Comparison of ENCODE assay signal across 8 mouse cellular contexts in genomic region chr17:35424624-35425416, GRCm38 (mm10). TPM values are rescaled to one million over a fixed set of nuclear protein-coding genes. Genes with fewer than 3 reads are reported as not detected.
DNase-seq lines count a peak whose midpoint lies in the region; ATAC-seq and TF ChIP-seq lines count a peak whose summit lies in the region.
"Not testable (repeated sequence)": the region's sequence is repeated elsewhere in the genome, so short reads cannot be mapped to it uniquely, and the experiment has no call there.

Gene H2-Q6 (plus strand): TSS chr17:35424850.

- peak within 1 kb of the TSS; percentile 36 for H3K4me3 ChIP-seq in forebrain, embryonic 16.5 days (replicated peaks; ENCODE audit: low read length)
- peak within 1 kb of the TSS; percentile 40 for H3K4me3 ChIP-seq in liver, postnatal 0 days (ENCODE audit: low read depth, low read length)
- peak within 1 kb of the TSS; percentile 28; the same call in 1 of the 2 replicates for H3K4me3 ChIP-seq in stomach, embryonic 14.5 days (ENCODE audit: low read depth, low read length)

- 2% methylated on average over 51 of the region's 66 CpGs for WGBS in forebrain, embryonic 16.5 days
- WGBS in liver, postnatal 0 days (ENCODE audit: insufficient replicate concordance): 2% methylated on average over 51 of the region's 66 CpGs
- WGBS in stomach, embryonic 14.5 days: 3% methylated on average over 52 of the region's 66 CpGs

- TF ChIP-seq CTCF in liver, postnatal 0 days (IDR thresholded peaks at IDR 0.05; ENCODE audit: low read depth): not testable (repeated sequence)

- H3K27ac ChIP-seq in forebrain, embryonic 16.5 days (ENCODE audit: low read length); liver, postnatal 0 days (ENCODE audit: low read depth); stomach, embryonic 14.5 days (ENCODE audit: low read length): not testable (repeated sequence)

- H3K9me3 ChIP-seq in forebrain, embryonic 16.5 days (ENCODE audit: control insufficient read depth, low read length); liver, postnatal 0 days (ENCODE audit: low read length); stomach, embryonic 14.5 days (ENCODE audit: control insufficient read depth, low read depth, low read length): not testable (repeated sequence)

- not testable (repeated sequence) for H3K27me3 ChIP-seq in forebrain, embryonic 16.5 days (replicated peaks; ENCODE audit: control insufficient read depth, insufficient read depth, low read length); stomach, embryonic 14.5 days (ENCODE audit: control insufficient read depth, insufficient read depth, low read length)
- peaks cover 12% of the 10 kb centered on the region for H3K27me3 ChIP-seq in liver, postnatal 0 days (ENCODE audit: insufficient read depth, low read length)

- H3K4me2 ChIP-seq in forebrain, embryonic 16.5 days (ENCODE audit: low read length): peak within 1 kb of the TSS; percentile 55
- peak within 1 kb of the TSS; percentile 67 for H3K4me2 ChIP-seq in liver, postnatal 0 days (ENCODE audit: low read depth, low read length)
- peak within 1 kb of the TSS; percentile 59 for H3K4me2 ChIP-seq in stomach, embryonic 14.5 days (replicated peaks; ENCODE audit: low read depth, low read length)

- H3K4me1 ChIP-seq in forebrain, embryonic 16.5 days (replicated peaks; ENCODE audit: control insufficient read depth, insufficient read depth, low read length); liver, postnatal 0 days (ENCODE audit: insufficient read depth); stomach, embryonic 14.5 days (ENCODE audit: control insufficient read depth, insufficient read depth, low read length): not testable (repeated sequence)

- not testable (repeated sequence) for H3K36me3 ChIP-seq in forebrain, embryonic 16.5 days (ENCODE audit: control insufficient read depth, insufficient read depth); liver, postnatal 0 days (replicated peaks; ENCODE audit: insufficient read depth, low read length); stomach, embryonic 14.5 days (ENCODE audit: control insufficient read depth, insufficient read depth, low read length)

- peak; percentile 92 for DNase-seq in CD4-positive, CD25-positive, alpha-beta regulatory T cell, adult 2 months (ENCODE audit: low read depth, low spot score)
- peak; percentile 55 for DNase-seq in brain, adult 2 months (ENCODE audit: low read depth, low spot score)
- DNase-seq in heart, postnatal 36 days: peak; percentile 34 to 48
- DNase-seq in kidney, postnatal 10 days: peak; percentile 74
- DNase-seq in liver, postnatal 0 days: peak; percentile 81

- TF ChIP-seq EP300 in liver, postnatal 0 days (IDR thresholded peaks at IDR 0.05; ENCODE audit: low read depth): not testable (repeated sequence)

- peak within 1 kb of the TSS; percentile 32; the same call in 1 of the 2 replicates for H3K9ac ChIP-seq in forebrain, embryonic 16.5 days (replicated peaks; ENCODE audit: low read depth, low read length)
- H3K9ac ChIP-seq in liver, postnatal 0 days (replicated peaks): peak within 1 kb of the TSS; percentile 46; the same call in 1 of the 2 replicates
- not testable (repeated sequence) for H3K9ac ChIP-seq in stomach, embryonic 14.5 days (replicated peaks; ENCODE audit: low read depth, low read length)

- peak; percentile 36; the same call in 1 of the 2 replicates for ATAC-seq in forebrain, embryonic 16.5 days
- ATAC-seq in liver, postnatal 0 days: peak; percentile 96
- peak; percentile 93 for ATAC-seq in monocyte, adult 5-6 weeks (replicated peaks; ENCODE audit: insufficient number of reproducible peaks, low FRiP score, low TSS enrichment, poor library complexity, severe bottlenecking)
- peak; percentile 59 for ATAC-seq in stomach, embryonic 14.5 days (ENCODE audit: insufficient number of reproducible peaks, insufficient read depth, low FRiP score, low read depth)

- intact Hi-C loops in heart, postnatal 36 days (cut with DNase I): not testable (repeated sequence)

RNA-seq across cellular contexts. Expression of gene H2-Q6, which starts in this region (rescaled TPM):
- polyA plus RNA-seq in forebrain, embryonic 16.5 days (2015; fragmentation: Nextera tagmentation; extraction: Ambion mirVana): 0.36 and 0.60 TPM in 2 replicates
- total RNA-seq in heart, postnatal 36 days (2021): 1 to 10 TPM in 1 of 2 experiments, under 1 TPM in 1; 0.78 to 1.6 TPM
- 3.7 TPM in 2 replicates for polyA plus RNA-seq in liver, postnatal 0 days (2015; fragmentation: Nextera tagmentation; extraction: Ambion mirVana)
- 235 to 503 TPM (median 268 TPM) in 3 replicates for total RNA-seq in monocyte, adult 5-6 weeks (2017)
- 0.30 and 0.76 TPM in 2 replicates for polyA plus RNA-seq in stomach, embryonic 14.5 days (2014; fragmentation: Nextera tagmentation; extraction: Ambion mirVana)

Comparison
In these comparisons a context has a peak if more than half of its experiments do, and no peak if none do; other contexts are left out.
1. RNA of gene H2-Q6 (total RNA-seq): 235 to 503 TPM in monocyte, adult 5-6 weeks; 0.78 to 1.6 TPM in heart, postnatal 36 days; every median in the first group is over 10 times any median in the second.
2. Peak in ATAC-seq, H3K4me3 ChIP-seq, H3K9ac ChIP-seq and H3K4me2 ChIP-seq in forebrain, embryonic 16.5 days; RNA of the gene not detected or under 1 TPM.
3. Peak in ATAC-seq, H3K4me3 ChIP-seq and H3K4me2 ChIP-seq in stomach, embryonic 14.5 days; RNA of the gene not detected or under 1 TPM.
4. DNase-seq: peak in every context shown above with its lines; median percentile 92 in CD4-positive, CD25-positive, alpha-beta regulatory T cell, adult 2 months; 81 in liver, postnatal 0 days; 74 in kidney, postnatal 10 days; 55 in brain, adult 2 months; 41 in heart, postnatal 36 days.
5. ATAC-seq: peak in every context shown above with its lines; median percentile 96 in liver, postnatal 0 days; 93 in monocyte, adult 5-6 weeks; 59 in stomach, embryonic 14.5 days; 36 in forebrain, embryonic 16.5 days.
6. Peak in every context shown above with its lines, with median percentiles within 50 percentile points of each other: H3K4me2 ChIP-seq and H3K4me3 ChIP-seq.